8 mouse cellular contexts compared by ENCODE assay signal in genomic region chr11:86839716-86840447, GRCm38 (mm10). TPM values are rescaled to one million over a fixed set of nuclear protein-coding genes. Genes with fewer than 3 reads are reported as not detected.
DNase-seq lines count a peak whose midpoint lies in the region; ATAC-seq lines count a peak whose summit lies in the region.

No protein-coding gene starts in this region.

- H3K4me1 ChIP-seq in intestine, embryonic 14.5 days (replicated peaks; ENCODE audit: control insufficient read depth, insufficient read depth, low read length) = peaks cover 18% of the 10 kb centered on the region
- H3K4me1 ChIP-seq in intestine, embryonic 15.5 days (replicated peaks) = peaks cover 6% of the 10 kb centered on the region
- H3K4me1 ChIP-seq in heart, embryonic 14.5 days (ENCODE audit: control insufficient read depth in 2 of 2, insufficient read depth in 2 of 2, low read length in 2 of 2) = peaks cover 6 to 29% of the 10 kb centered on the region in 2 experiments
- H3K4me1 ChIP-seq in midbrain, embryonic 16.5 days (ENCODE audit: control insufficient read depth, insufficient read depth, low read length) = peaks cover 21% of the 10 kb centered on the region

- peak overlapping the region; percentile 80 for H3K27ac ChIP-seq in intestine, embryonic 14.5 days (ENCODE audit: low read depth)
- H3K27ac ChIP-seq in intestine, embryonic 15.5 days = no peak overlapping the region
- peak overlapping the region; percentile 65 to 70 for H3K27ac ChIP-seq in heart, embryonic 14.5 days (replicated peaks in 1 of 2; ENCODE audit: control insufficient read depth in 1 of 2, insufficient read depth in 1 of 2, low read depth in 2 of 2, low read length in 2 of 2)
- peak overlapping the region; percentile 47 for H3K27ac ChIP-seq in midbrain, embryonic 16.5 days (ENCODE audit: low read length)

- ATAC-seq in intestine, embryonic 14.5 days (replicated peaks; ENCODE audit: low FRiP score, low TSS enrichment, low read depth) = no peak
- no peak for ATAC-seq in intestine, embryonic 15.5 days
- ATAC-seq in heart, embryonic 14.5 days (ENCODE audit: insufficient number of reproducible peaks, insufficient read depth, low FRiP score, low read depth) = no peak
- no peak for ATAC-seq in midbrain, embryonic 16.5 days

- H3K4me3 ChIP-seq in intestine, embryonic 14.5 days (ENCODE audit: low read depth, low read length) = no peak overlapping the region
- H3K4me3 ChIP-seq in intestine, embryonic 15.5 days (replicated peaks) = no peak overlapping the region
- H3K4me3 ChIP-seq in heart, embryonic 14.5 days (ENCODE audit: control insufficient read depth in 1 of 2, insufficient read depth in 1 of 2, low read depth in 1 of 2, low read length in 2 of 2) = no peak overlapping the region
- no peak overlapping the region for H3K4me3 ChIP-seq in midbrain, embryonic 16.5 days (ENCODE audit: low read depth, low read length)

- H3K9ac ChIP-seq in intestine, embryonic 14.5 days (ENCODE audit: low read length) = no peak overlapping the region
- H3K9ac ChIP-seq in intestine, embryonic 15.5 days = no peak overlapping the region
- H3K9ac ChIP-seq in heart, embryonic 14.5 days (ENCODE audit: low read length) = no peak overlapping the region
- no peak overlapping the region for H3K9ac ChIP-seq in midbrain, embryonic 16.5 days (ENCODE audit: low read depth, low read length)

- WGBS in intestine, embryonic 14.5 days = 49% methylated on average over 7 of the region's 7 CpGs
- 41% methylated on average over 7 of the region's 7 CpGs for WGBS in intestine, embryonic 15.5 days
- WGBS in heart, embryonic 14.5 days = 41% methylated on average over 7 of the region's 7 CpGs
- 16% methylated on average over 7 of the region's 7 CpGs for WGBS in midbrain, embryonic 16.5 days

- H3K27me3 ChIP-seq in intestine, embryonic 14.5 days (replicated peaks; ENCODE audit: control insufficient read depth, insufficient read depth, low read length) = no peaks in the 10 kb centered on the region
- no peaks in the 10 kb centered on the region for H3K27me3 ChIP-seq in intestine, embryonic 15.5 days (replicated peaks)
- H3K27me3 ChIP-seq in heart, embryonic 14.5 days (ENCODE audit: control insufficient read depth, insufficient read depth, low read length) = no peaks in the 10 kb centered on the region
- H3K27me3 ChIP-seq in midbrain, embryonic 16.5 days (ENCODE audit: control insufficient read depth, insufficient read depth, low read depth, low read length) = no peaks in the 10 kb centered on the region

- no peaks in the 10 kb centered on the region for H3K36me3 ChIP-seq in intestine, embryonic 14.5 days (ENCODE audit: control insufficient read depth, insufficient read depth, low read length)
- no peaks in the 10 kb centered on the region for H3K36me3 ChIP-seq in intestine, embryonic 15.5 days
- H3K36me3 ChIP-seq in heart, embryonic 14.5 days (ENCODE audit: control insufficient read depth, insufficient read depth, low read length) = no peaks in the 10 kb centered on the region
- no peaks in the 10 kb centered on the region for H3K36me3 ChIP-seq in midbrain, embryonic 16.5 days (ENCODE audit: control insufficient read depth, insufficient read depth, low read length)

- DNase-seq in intestine, embryonic 14.5 days (ENCODE audit: low spot score) = no peak
- DNase-seq in Muller cell, postnatal 12 days (ENCODE audit: inconsistent ontology term) = peak; percentile 49
- no peak for DNase-seq in cerebellum, postnatal 10 days
- DNase-seq in c-Kit-positive CD71-positive TER-119-positive erythroid progenitor cells, embryonic 14.5 days (ENCODE audit: low spot score) = no peak
- no peak for DNase-seq in cerebellum, adult 9-11 months

- no peaks in the 10 kb centered on the region for H3K9me3 ChIP-seq in intestine, embryonic 14.5 days (ENCODE audit: control insufficient read depth, low read length)
- no peaks in the 10 kb centered on the region for H3K9me3 ChIP-seq in intestine, embryonic 15.5 days
- no peaks in the 10 kb centered on the region for H3K9me3 ChIP-seq in heart, embryonic 14.5 days (ENCODE audit: control insufficient read depth, low read length)
- no peaks in the 10 kb centered on the region for H3K9me3 ChIP-seq in midbrain, embryonic 16.5 days (replicated peaks; ENCODE audit: control insufficient read depth, low read length, poor library complexity, severe bottlenecking)

- no peak overlapping the region for H3K4me2 ChIP-seq in intestine, embryonic 14.5 days (ENCODE audit: low read length)
- H3K4me2 ChIP-seq in intestine, embryonic 15.5 days (replicated peaks) = no peak overlapping the region
- H3K4me2 ChIP-seq in heart, embryonic 14.5 days (ENCODE audit: low read length) = no peak overlapping the region
- H3K4me2 ChIP-seq in midbrain, embryonic 16.5 days (ENCODE audit: low read length) = no peak overlapping the region

RNA-seq across cellular contexts. Expression of gene Dhx40, which starts 32.3 kb away (rescaled TPM):
- 19.5 and 20.1 TPM in 2 replicates for polyA plus RNA-seq in intestine, embryonic 14.5 days (2014; fragmentation: Nextera tagmentation; extraction: Ambion mirVana)
- 15.3 and 16.0 TPM in 2 replicates for polyA plus RNA-seq in intestine, embryonic 15.5 days (2015; fragmentation: Nextera tagmentation; extraction: Ambion mirVana)
- 17.0 and 17.9 TPM in 2 replicates for polyA plus RNA-seq in heart, embryonic 14.5 days (2014; fragmentation: Nextera tagmentation; extraction: Ambion mirVana)
- polyA plus RNA-seq in midbrain, embryonic 16.5 days (2015; fragmentation: Nextera tagmentation; extraction: Ambion mirVana) = 19.6 and 21.5 TPM in 2 replicates
